Mouse (Mus musculus) neural tube, embryonic 11.5 days (tissue): ENCODE data around the gene Bnip1. TPM values are rescaled to one million over a fixed set of nuclear protein-coding genes. Genes with fewer than 3 reads are reported as not detected.

ENCODE experiments used
- ATAC-seq: fragments of 200-750 bp; cut with Nextera tagmentation; 2 replicates; pipeline ENCODE4 v1.8.0; 2017; ENCODE audit warnings: moderate number of reproducible peaks, mild to moderate bottlenecking, moderate TSS enrichment, moderate library complexity; ENCODE audit not compliant: insufficient read depth, low FRiP score, low TSS enrichment
- DNase-seq: peaks from one replicate; pipeline ENCODE4 v3.0.0-alpha.2; 2015; ENCODE audit warnings: low spot score
- H3K27ac ChIP-seq: fragments of 300-500 bp; sonication (generic); 2 replicates; pipeline ENCODE4 v1.5.1; 2014; ENCODE audit warnings: low read depth, mild to moderate bottlenecking, low read length
- H3K27me3 ChIP-seq: fragments of 300-500 bp; sonication (generic); 2 replicates; pipeline ENCODE4 v1.6.1; 2014; ENCODE audit warnings: mild to moderate bottlenecking, low read length, mixed read lengths; ENCODE audit not compliant: control insufficient read depth, insufficient read depth
- H3K36me3 ChIP-seq: fragments of 300-500 bp; sonication (generic); 2 replicates; pipeline ENCODE4 v1.6.1; 2014; ENCODE audit warnings: mild to moderate bottlenecking, low read length, moderate library complexity, mixed read lengths; ENCODE audit not compliant: control insufficient read depth, insufficient read depth
- H3K4me1 ChIP-seq: fragments of 300-500 bp; sonication (generic); 2 replicates; pipeline ENCODE4 v1.6.1; 2014; ENCODE audit warnings: low read length, mixed read lengths; ENCODE audit not compliant: control insufficient read depth, insufficient read depth
- H3K4me2 ChIP-seq: fragments of 300-500 bp; sonication (generic); 2 replicates; pipeline ENCODE4 v1.6.1; 2014; ENCODE audit warnings: low read depth, mild to moderate bottlenecking, moderate library complexity
- H3K4me3 ChIP-seq: fragments of 300-500 bp; sonication (generic); 2 replicates; pipeline ENCODE4 v1.5.1; 2014; ENCODE audit warnings: low read depth, low read length
- H3K9ac ChIP-seq: fragments of 300-500 bp; sonication (generic); 2 replicates; pipeline ENCODE4 v1.6.1; 2014; ENCODE audit warnings: mild to moderate bottlenecking, low read length
- H3K9me3 ChIP-seq: fragments of 300-500 bp; sonication (generic); 2 replicates; pipeline ENCODE4 v1.6.1; 2016; ENCODE audit warnings: low read length; ENCODE audit not compliant: control insufficient read depth
- WGBS: fragments of 180-500 bp; shearing (Covaris S2); extraction: QIAGEN DNeasy Blood & Tissue Kit; methylation state at CpG from one replicate; pipeline ENCODE4 v1.1.7; 2014; 5-methylcytosine and 5-hydroxymethylcytosine counted together
- polyA plus RNA-seq: library from polyadenylated mRNA; unstranded; fragments of >200 nt; fragmentation: Nextera tagmentation; extraction: Ambion mirVana; gene quantifications from 2 replicates; pipeline ENCODE4 v1.2.1, GENCODE M21; 2014

The Bnip1 gene
- polyA plus RNA-seq, 1 experiment from 2014 or later: 51.6 TPM

DNA sequence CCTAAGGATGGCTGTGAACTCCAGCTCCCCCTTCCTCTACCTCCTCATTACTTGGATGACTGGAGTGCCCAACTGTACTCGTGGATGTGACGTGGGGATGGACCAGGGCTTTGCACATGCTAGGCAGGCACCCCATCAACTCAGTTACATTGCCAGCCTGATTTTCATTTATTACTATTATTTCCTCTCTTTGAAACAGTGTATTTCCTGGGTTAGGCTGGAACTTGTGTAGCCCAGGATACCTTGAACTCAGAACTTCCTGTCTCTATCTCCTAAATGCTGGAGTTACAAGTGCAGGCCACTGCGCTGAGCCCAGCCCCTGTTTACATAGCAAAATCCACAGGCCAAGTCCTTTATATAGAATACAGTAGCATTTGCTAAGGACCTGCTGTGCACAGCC is 22.0 kb downstream of the Bnip1 start:
- no peak overlapping the region for H3K4me2 ChIP-seq
- H3K4me1 ChIP-seq: no peaks in the 10 kb centered on the region
- ATAC-seq: no peak
- H3K9me3 ChIP-seq: no peaks in the 10 kb centered on the region
- WGBS: 90% methylated on average over 3 of the region's 3 CpGs
- no peak for DNase-seq
- no peak overlapping the region for H3K9ac ChIP-seq
- no peaks in the 10 kb centered on the region for H3K27me3 ChIP-seq
- H3K36me3 ChIP-seq: no peaks in the 10 kb centered on the region
- no peak overlapping the region for H3K4me3 ChIP-seq
- H3K27ac ChIP-seq: no peak overlapping the region

DNA sequence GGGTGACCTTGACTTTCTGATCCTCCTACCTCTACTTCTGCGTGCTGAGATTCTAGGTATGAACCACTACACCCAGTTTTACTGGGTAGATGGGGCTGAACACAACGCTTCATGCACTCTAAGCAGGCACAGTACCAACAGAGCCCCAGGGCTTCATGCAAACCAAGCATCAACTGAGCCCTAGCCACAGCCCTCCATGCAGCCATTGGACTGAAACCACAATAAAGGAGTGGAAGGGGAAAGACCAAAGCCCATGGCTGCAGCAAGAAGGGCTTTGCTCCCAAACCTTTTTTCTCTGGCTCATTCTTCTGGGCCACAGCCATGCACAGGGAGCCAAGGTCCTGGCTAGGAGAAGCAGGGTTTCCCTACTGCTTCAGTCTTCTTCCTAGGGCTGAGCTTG is 31.7 kb downstream of the Bnip1 start:
- Histone ChIP-seq H3K27ac (no peak overlapping the region), H3K4me1 (no peaks in the 10 kb centered on the region), H3K9me3 (no peaks in the 10 kb centered on the region), H3K9ac (no peak overlapping the region), H3K36me3 (no peaks in the 10 kb centered on the region), H3K4me3 (no peak overlapping the region), H3K4me2 (no peak overlapping the region), H3K27me3 (no peaks in the 10 kb centered on the region)
- DNase-seq (no peak), ATAC-seq (no peak)
- 73% methylated on average over 2 of the region's 2 CpGs for WGBS

DNA sequence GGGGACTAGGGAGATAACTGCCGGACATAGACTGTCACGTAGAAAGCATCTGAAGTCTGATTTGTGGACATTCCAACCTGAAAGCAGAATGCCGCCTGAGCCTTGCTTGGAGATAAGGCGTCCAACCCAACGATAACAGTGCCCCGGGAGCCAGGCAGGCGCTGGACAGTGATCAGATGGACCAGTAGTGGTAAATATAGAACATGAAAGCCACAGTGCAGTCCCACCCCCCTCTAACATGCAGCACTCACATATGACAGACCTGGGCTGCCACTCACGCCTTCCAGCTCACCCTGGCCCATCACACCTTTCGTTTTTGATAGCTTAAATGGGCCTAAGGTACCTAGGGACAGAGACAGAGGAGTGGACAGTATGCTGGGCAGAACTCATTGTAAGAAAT is 32.6 kb downstream of the Bnip1 start:
- Histone ChIP-seq H3K9ac (no peak overlapping the region), H3K4me3 (no peak overlapping the region), H3K27me3 (no peaks in the 10 kb centered on the region), H3K9me3 (no peaks in the 10 kb centered on the region), H3K36me3 (no peaks in the 10 kb centered on the region), H3K4me1 (no peaks in the 10 kb centered on the region), H3K27ac (no peak overlapping the region), H3K4me2 (no peak overlapping the region)
- DNase-seq (no peak), ATAC-seq (no peak)
- WGBS: 87% methylated on average over 9 of the region's 9 CpGs

DNA sequence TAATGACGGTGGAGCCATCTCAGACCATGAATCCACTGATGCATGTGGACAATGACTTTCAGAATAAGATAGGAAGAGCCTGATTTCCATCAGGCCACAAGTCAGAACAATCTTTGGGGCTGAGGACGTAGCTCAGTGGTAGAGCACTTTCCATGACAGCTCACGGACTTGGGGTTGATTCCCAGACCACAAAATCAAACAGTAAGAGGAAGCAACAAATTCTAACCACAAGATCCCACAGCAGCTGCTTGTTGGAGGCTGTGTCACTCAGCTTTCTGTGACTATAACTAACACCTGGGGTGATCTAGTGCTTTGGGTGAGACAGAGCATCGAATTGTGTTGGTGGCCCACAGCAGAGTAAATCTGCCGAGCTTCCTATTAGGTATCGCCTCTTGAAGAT is 35.9 kb downstream of the Bnip1 start:
- ATAC-seq: no peak

DNA sequence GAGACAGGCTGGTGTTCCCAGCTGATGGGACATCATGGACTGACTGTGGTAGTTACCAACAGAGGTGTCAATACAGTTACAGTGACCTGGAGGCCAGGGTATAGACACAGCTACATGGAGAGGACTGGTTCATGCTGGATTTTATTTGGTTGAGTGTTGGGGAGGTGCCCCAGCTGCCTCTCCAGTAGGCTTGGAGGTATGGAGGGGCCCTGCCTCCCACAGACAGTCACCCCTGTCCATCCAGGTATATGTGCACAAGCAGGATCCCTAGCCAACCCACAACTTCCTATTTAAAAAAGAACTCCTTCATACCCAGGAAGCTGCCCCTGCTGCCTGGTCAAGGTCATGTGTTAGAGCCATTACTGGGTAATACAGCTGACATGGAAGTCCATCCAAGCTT is 36.9 kb downstream of the Bnip1 start:
- no peaks in the 10 kb centered on the region for H3K27me3 ChIP-seq
- DNase-seq (no peak), ATAC-seq (no peak)
- H3K4me2 ChIP-seq: no peak overlapping the region
- no peaks in the 10 kb centered on the region for H3K4me1 ChIP-seq
- H3K4me3 ChIP-seq: no peak overlapping the region
- no peaks in the 10 kb centered on the region for H3K36me3 ChIP-seq
- H3K9me3 ChIP-seq: no peaks in the 10 kb centered on the region
- H3K9ac ChIP-seq: no peak overlapping the region
- H3K27ac ChIP-seq: no peak overlapping the region

More for the DNA sequence above, 35.9 kb downstream of the Bnip1 start:
- Histone ChIP-seq H3K9me3 (no peaks in the 10 kb centered on the region), H3K4me1 (no peaks in the 10 kb centered on the region), H3K27ac (no peak overlapping the region), H3K36me3 (no peaks in the 10 kb centered on the region), H3K27me3 (no peaks in the 10 kb centered on the region), H3K4me2 (no peak overlapping the region), H3K4me3 (no peak overlapping the region), H3K9ac (no peak overlapping the region)
- DNase-seq: no peak
- WGBS: 85% methylated on average over 6 of the region's 6 CpGs

DNA sequence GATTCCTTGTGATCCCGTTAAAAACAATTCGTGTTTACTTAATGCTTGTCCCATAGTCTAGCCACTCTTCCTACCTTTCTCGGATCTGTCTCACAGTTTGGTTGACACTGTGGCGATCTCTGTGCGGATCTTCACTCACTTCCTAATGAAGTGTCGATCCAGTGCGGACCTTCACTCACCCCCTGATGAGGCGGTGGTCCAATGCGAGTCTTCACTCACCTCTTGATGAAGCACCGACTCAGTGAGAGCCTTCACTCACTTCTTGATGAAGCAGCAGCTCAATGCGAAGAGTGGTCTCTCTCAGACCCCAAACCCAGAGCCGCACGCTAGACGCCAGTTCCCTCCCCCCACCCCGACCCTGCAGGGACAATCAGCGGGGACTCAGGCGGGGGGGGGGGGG is 45.3 kb downstream of the Bnip1 start:
- 76% methylated on average over 15 of the region's 17 CpGs for WGBS
- H3K9ac ChIP-seq: no peak overlapping the region
- no peak overlapping the region for H3K4me2 ChIP-seq
- no peaks in the 10 kb centered on the region for H3K9me3 ChIP-seq
- no peaks in the 10 kb centered on the region for H3K27me3 ChIP-seq
- H3K4me3 ChIP-seq: no peak overlapping the region
- ATAC-seq (no peak), DNase-seq (no peak)
- no peaks in the 10 kb centered on the region for H3K4me1 ChIP-seq
- H3K36me3 ChIP-seq: no peaks in the 10 kb centered on the region
- no peak overlapping the region for H3K27ac ChIP-seq

DNA sequence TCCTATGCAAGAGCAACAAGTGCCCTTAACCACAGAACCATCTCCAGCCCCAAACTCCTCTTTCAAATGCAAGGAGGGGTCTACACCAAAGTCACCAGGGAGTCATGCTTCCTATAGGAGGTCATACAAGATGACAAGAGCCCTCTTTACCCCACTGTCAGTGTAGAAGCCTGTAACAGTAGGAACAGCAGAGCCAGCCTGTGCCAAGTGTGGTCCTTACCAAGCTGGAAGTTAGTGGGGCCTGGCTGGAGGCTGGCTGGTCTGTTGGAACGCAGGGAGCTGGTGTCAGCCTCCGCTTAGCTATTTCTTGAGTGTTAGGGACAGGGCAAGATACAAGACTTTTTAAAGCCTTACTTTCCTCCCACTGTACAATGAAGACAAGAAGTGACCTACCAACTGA is 52.9 kb downstream of the Bnip1 start:
- DNase-seq (no peak), ATAC-seq (no peak)
- H3K27me3 ChIP-seq: peaks cover 52% of the 10 kb centered on the region
- H3K4me1 ChIP-seq: no peaks in the 10 kb centered on the region
- no peak overlapping the region for H3K9ac ChIP-seq
- WGBS: 77% methylated on average over 2 of the region's 2 CpGs
- H3K4me3 ChIP-seq: no peak overlapping the region
- no peaks in the 10 kb centered on the region for H3K36me3 ChIP-seq
- H3K9me3 ChIP-seq: no peaks in the 10 kb centered on the region
- no peak overlapping the region for H3K27ac ChIP-seq
- H3K4me2 ChIP-seq: no peak overlapping the region

DNA sequence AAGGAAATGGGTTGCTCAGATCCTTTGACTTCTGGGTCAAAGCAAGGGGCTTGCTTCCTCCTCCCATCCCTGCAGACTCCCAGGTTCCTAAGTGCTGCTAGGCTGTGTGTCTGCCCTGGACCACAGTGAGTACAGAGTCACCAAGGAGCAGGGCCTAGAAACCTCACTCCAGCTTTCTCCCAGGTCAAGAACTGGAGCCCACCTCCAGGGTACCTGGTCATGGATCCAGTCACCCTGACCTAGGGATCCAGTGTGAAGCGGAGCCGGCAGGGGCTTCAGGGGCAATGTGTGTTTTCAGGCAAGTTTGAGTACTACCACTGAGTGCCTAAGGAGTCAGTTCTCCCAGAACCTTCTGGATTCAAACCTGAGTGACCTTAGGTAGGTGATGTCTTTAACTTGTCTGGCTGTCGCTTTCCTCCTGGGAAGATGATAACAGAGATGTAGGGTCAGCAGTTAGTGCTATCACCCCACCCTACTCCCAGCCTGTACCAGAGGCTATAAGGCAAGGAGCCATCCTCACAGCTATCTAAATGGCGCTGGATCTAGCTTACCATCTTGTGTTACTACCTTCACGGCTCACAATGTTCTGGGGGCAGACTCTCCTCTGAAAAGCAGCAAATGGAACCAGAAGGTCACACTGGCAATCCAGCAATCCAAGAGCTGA is 53.6 kb downstream of the Bnip1 start:
- Histone ChIP-seq H3K36me3 (no peaks in the 10 kb centered on the region), H3K4me1 (no peaks in the 10 kb centered on the region), H3K4me2 (no peak overlapping the region), H3K9ac (no peak overlapping the region), H3K27me3 (peaks cover 58% of the 10 kb centered on the region), H3K4me3 (no peak overlapping the region), H3K9me3 (no peaks in the 10 kb centered on the region), H3K27ac (no peak overlapping the region)
- ATAC-seq (no peak), DNase-seq (no peak)
- WGBS: 69% methylated on average over 5 of the region's 5 CpGs

DNA sequence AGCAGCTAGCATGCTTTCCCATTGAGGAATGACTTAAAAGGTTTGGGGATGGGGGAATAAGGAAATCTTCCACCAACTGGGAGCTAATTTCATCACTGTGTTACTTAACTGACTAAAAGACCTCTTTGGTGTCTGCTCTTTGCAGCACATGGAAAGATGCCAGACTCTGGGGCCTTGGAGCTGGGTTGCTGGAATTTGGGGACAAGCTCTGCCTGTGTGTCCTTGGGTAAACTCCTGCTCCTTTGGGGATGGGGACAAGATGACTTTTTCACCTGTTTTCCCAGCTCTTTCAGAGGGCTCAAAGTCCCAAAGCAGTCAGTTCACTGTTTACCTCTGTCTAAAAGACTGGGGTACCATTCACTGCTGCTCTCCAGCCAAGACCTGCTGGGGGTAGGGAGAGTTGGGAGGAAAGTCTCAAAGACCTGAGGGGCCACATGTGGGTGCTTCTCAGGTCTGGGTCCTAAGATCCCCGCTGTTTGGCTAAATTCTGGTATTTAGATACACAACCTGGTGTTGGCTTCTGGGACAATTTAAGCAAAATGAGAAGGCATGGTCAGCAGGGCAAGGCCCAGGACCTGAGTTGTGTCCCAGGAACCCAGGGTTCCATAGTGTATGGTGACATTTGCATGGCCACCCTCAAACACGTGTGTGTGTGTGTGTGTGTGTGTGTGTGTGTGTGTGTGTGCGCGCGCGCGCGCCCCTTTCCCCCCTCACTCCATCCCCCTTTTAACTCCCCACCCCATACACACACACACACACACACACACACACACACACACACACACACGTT is 54.3 kb downstream of the Bnip1 start:
- whole genome bisulfite sequencing: 45% methylated on average over 9 of the region's 9 CpGs
- DNase-seq (no peak), ATAC-seq (no peak)
- no peak overlapping the region for H3K9ac ChIP-seq
- no peak overlapping the region for H3K27ac ChIP-seq
- H3K9me3 ChIP-seq: no peaks in the 10 kb centered on the region
- no peaks in the 10 kb centered on the region for H3K4me1 ChIP-seq
- no peak overlapping the region for H3K4me3 ChIP-seq
- no peak overlapping the region for H3K4me2 ChIP-seq
- peaks cover 66% of the 10 kb centered on the region for H3K27me3 ChIP-seq
- no peaks in the 10 kb centered on the region for H3K36me3 ChIP-seq
